Mouse (Mus musculus): ENCODE results near the gene Inka1. TPM values are rescaled to one million over a fixed set of nuclear protein-coding genes. Genes with fewer than 3 reads are reported as not detected.

Gene Inka1
- polyA plus RNA-seq, 2 experiments = 79.6 to 112 TPM

GRCm38 (mm10) chr9:108002778-108003530, 17.3 kb upstream of the Inka1 start:
- Histone ChIP-seq H3K27ac (replicated peaks; ENCODE audit: low read depth, low read length) (peak overlapping the region; percentile 90), H3K27me3 (ENCODE audit: control insufficient read depth, insufficient read depth, low read length) (no peaks in the 10 kb centered on the region), H3K4me2 (replicated peaks; ENCODE audit: low read depth, low read length, severe bottlenecking) (peak overlapping the region; percentile 79), H3K36me3 (ENCODE audit: control insufficient read depth, insufficient read depth, low read length) (no peaks in the 10 kb centered on the region), H3K9me3 (ENCODE audit: control insufficient read depth, low read length) (no peaks in the 10 kb centered on the region), H3K4me1 (ENCODE audit: control insufficient read depth, insufficient read depth, low read length) (peaks cover 14% of the 10 kb centered on the region), H3K9ac (ENCODE audit: low read depth, low read length, severe bottlenecking) (peak overlapping the region; percentile 93), H3K4me3 (replicated peaks; ENCODE audit: low read length) (peak overlapping the region; percentile 93)
- peak; percentile 20; the same call in 1 of the 2 replicates for ATAC-seq (ENCODE audit: low FRiP score, low read depth)
- no peak for DNase-seq (ENCODE audit: low spot score)
- under 1% methylated on average over 39 of the region's 50 CpGs for WGBS
- TF ChIP-seq POLR2A (IDR thresholded peaks at IDR 0.05; ENCODE audit: borderline replicate concordance, extremely low read depth, insufficient read depth, insufficient read length) = no peak

GRCm38 (mm10) chr9:108001922-108002770, 16.5 kb upstream of the Inka1 start, which contains the start of gene Ip6k1:
Ip6k1 (plus strand) TSS chr9:108002501.
- peak; percentile 100 for DNase-seq (ENCODE audit: low spot score)
- peak; percentile 51; the same call in 1 of the 2 replicates for TF ChIP-seq POLR2A (IDR thresholded peaks at IDR 0.05; ENCODE audit: borderline replicate concordance, extremely low read depth, insufficient read depth, insufficient read length)
- H3K9me3 ChIP-seq (ENCODE audit: control insufficient read depth, low read length) = no peaks in the 10 kb centered on the region
- H3K27ac ChIP-seq (replicated peaks; ENCODE audit: low read depth, low read length) = peak within 1 kb of the TSS; percentile 90
- H3K9ac ChIP-seq (ENCODE audit: low read depth, low read length, severe bottlenecking) = peak within 1 kb of the TSS; percentile 93
- peaks cover 14% of the 10 kb centered on the region for H3K4me1 ChIP-seq (ENCODE audit: control insufficient read depth, insufficient read depth, low read length)
- peak; percentile 100 for ATAC-seq (ENCODE audit: low FRiP score, low read depth)
- no peaks in the 10 kb centered on the region for H3K27me3 ChIP-seq (ENCODE audit: control insufficient read depth, insufficient read depth, low read length)
- under 1% methylated on average over 45 of the region's 51 CpGs for WGBS
- no peaks in the 10 kb centered on the region for H3K36me3 ChIP-seq (ENCODE audit: control insufficient read depth, insufficient read depth, low read length)
- peak within 1 kb of the TSS; percentile 79 for H3K4me2 ChIP-seq (replicated peaks; ENCODE audit: low read depth, low read length, severe bottlenecking)
- H3K4me3 ChIP-seq (replicated peaks; ENCODE audit: low read length) = peak within 1 kb of the TSS; percentile 93

GRCm38 (mm10) chr9:107996049-107996448, 10.4 kb upstream of the Inka1 start, which contains the start of gene Gm20662:
Gm20662 (plus strand) TSS chr9:107996349.
- Histone ChIP-seq H3K36me3 (ENCODE audit: control insufficient read depth, insufficient read depth, low read length) (no peaks in the 10 kb centered on the region), H3K27ac (replicated peaks; ENCODE audit: low read depth, low read length) (no peak within 1 kb of the TSS), H3K4me2 (replicated peaks; ENCODE audit: low read depth, low read length, severe bottlenecking) (no peak within 1 kb of the TSS), H3K27me3 (ENCODE audit: control insufficient read depth, insufficient read depth, low read length) (no peaks in the 10 kb centered on the region), H3K9ac (ENCODE audit: low read depth, low read length, severe bottlenecking) (no peak within 1 kb of the TSS), H3K4me3 (replicated peaks; ENCODE audit: low read length) (no peak within 1 kb of the TSS), H3K4me1 (ENCODE audit: control insufficient read depth, insufficient read depth, low read length) (no peaks in the 10 kb centered on the region), H3K9me3 (ENCODE audit: control insufficient read depth, low read length) (no peaks in the 10 kb centered on the region)
- ATAC-seq (ENCODE audit: low FRiP score, low read depth) (no peak), DNase-seq (ENCODE audit: low spot score) (no peak)
- TF ChIP-seq POLR2A (IDR thresholded peaks at IDR 0.05; ENCODE audit: borderline replicate concordance, extremely low read depth, insufficient read depth, insufficient read length) = no peak
- WGBS = 93% methylated on average over 5 of the region's 5 CpGs

DNA sequence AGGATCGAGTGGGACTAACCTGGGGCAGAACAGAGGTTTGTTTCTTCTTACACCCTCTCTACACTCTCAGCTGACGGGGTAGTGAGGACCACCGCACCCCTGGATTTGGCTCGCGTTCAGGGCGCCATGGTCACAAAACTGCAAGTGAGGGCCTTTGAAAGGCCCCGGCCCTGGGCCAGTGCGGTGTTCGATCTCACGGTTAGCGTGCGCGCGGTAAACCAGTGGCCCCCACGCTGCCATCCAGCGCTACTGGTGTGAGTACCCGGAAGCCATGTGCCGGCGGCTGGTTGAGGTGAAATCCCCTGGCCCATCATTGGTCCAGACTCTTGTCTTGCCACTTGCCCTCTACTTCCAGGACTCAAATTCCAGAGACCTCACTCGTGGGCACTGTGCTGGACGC, 9.8 kb upstream of the Inka1 start:
- no peak for TF ChIP-seq POLR2A (IDR thresholded peaks at IDR 0.05; ENCODE audit: borderline replicate concordance, extremely low read depth, insufficient read depth, insufficient read length)
- ATAC-seq (ENCODE audit: low FRiP score, low read depth) = no peak
- WGBS = 91% methylated on average over 21 of the region's 21 CpGs

DNA sequence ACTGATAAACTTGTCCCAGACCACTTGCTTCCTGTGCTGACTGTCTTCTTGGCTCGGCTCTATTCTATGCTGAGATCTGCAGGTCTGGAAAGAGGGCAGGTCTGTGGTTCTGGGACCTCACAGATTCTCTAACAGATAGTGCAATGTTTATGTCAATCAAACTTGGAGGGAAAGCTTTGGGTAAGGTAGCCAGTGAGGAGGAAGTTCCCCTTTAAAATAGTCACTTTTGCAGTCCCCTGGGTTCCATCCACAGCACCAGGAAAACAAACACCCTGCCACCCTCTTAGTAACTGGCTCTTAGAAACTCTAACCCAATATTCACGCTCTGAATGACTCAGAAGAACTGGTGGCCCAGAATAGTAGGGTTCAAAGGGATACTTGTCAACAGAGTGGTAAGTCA, 8.8 kb upstream of the Inka1 start:
- ATAC-seq (ENCODE audit: low FRiP score, low read depth) (no peak), DNase-seq (ENCODE audit: low spot score) (no peak)
- Histone ChIP-seq H3K27ac (replicated peaks; ENCODE audit: low read depth, low read length) (no peak overlapping the region), H3K9me3 (ENCODE audit: control insufficient read depth, low read length) (no peaks in the 10 kb centered on the region), H3K4me2 (replicated peaks; ENCODE audit: low read depth, low read length, severe bottlenecking) (no peak overlapping the region), H3K4me1 (ENCODE audit: control insufficient read depth, insufficient read depth, low read length) (no peaks in the 10 kb centered on the region), H3K4me3 (replicated peaks; ENCODE audit: low read length) (no peak overlapping the region), H3K36me3 (ENCODE audit: control insufficient read depth, insufficient read depth, low read length) (no peaks in the 10 kb centered on the region), H3K9ac (ENCODE audit: low read depth, low read length, severe bottlenecking) (no peak overlapping the region), H3K27me3 (ENCODE audit: control insufficient read depth, insufficient read depth, low read length) (no peaks in the 10 kb centered on the region)
- TF ChIP-seq POLR2A (IDR thresholded peaks at IDR 0.05; ENCODE audit: borderline replicate concordance, extremely low read depth, insufficient read depth, insufficient read length) = no peak
- 53% methylated on average over 2 of the region's 2 CpGs for WGBS

More for the DNA sequence above, 9.8 kb upstream of the Inka1 start:
- H3K9me3 ChIP-seq (ENCODE audit: control insufficient read depth, low read length) = no peaks in the 10 kb centered on the region
- no peak overlapping the region for H3K4me3 ChIP-seq (replicated peaks; ENCODE audit: low read length)
- H3K36me3 ChIP-seq (ENCODE audit: control insufficient read depth, insufficient read depth, low read length) = no peaks in the 10 kb centered on the region
- H3K9ac ChIP-seq (ENCODE audit: low read depth, low read length, severe bottlenecking) = no peak overlapping the region
- H3K4me1 ChIP-seq (ENCODE audit: control insufficient read depth, insufficient read depth, low read length) = no peaks in the 10 kb centered on the region
- no peak overlapping the region for H3K27ac ChIP-seq (replicated peaks; ENCODE audit: low read depth, low read length)
- no peak for DNase-seq (ENCODE audit: low spot score)
- no peaks in the 10 kb centered on the region for H3K27me3 ChIP-seq (ENCODE audit: control insufficient read depth, insufficient read depth, low read length)
- no peak overlapping the region for H3K4me2 ChIP-seq (replicated peaks; ENCODE audit: low read depth, low read length, severe bottlenecking)

Measured in limb, embryonic 14.5 days (tissue).